Mouse (Mus musculus) layer of hippocampus, postnatal 14 days (tissue): ENCODE data around the gene Pnpla1. TPM values are rescaled to one million over a fixed set of nuclear protein-coding genes. Genes with fewer than 3 reads are reported as not detected.

Source experiments
- DNase-seq, 2 experiments: peaks; one replicate each; pipeline ENCODE4 v3.0.0; 2021 to 2022; ENCODE audit warnings: low spot score in 2 of 2, mixed read lengths in 1 of 2
- total RNA-seq, 2 experiments: library from RNA; stranded (reverse); gene quantifications; 2 replicates each; pipeline ENCODE4 v1.2.3; 2021

The Pnpla1 gene
- total RNA-seq, 2 experiments from 2014 or later, result 0.18 to 0.26 TPM

- DNase-seq, result no peak
These were observed 24.6 kb downstream of the Pnpla1 start for GRCm38 (mm10) chr17:28882810-28883209.

GRCm38 (mm10) chr17:28883941-28884516 is 25.8 kb downstream of the Pnpla1 start:
- DNase-seq, result no peak

- DNase-seq, result no peak
These were observed 27.0 kb downstream of the Pnpla1 start for GRCm38 (mm10) chr17:28885231-28885630.

GRCm38 (mm10) chr17:28886266-28886665 is 28.1 kb downstream of the Pnpla1 start:
- no peak for DNase-seq

DNA sequence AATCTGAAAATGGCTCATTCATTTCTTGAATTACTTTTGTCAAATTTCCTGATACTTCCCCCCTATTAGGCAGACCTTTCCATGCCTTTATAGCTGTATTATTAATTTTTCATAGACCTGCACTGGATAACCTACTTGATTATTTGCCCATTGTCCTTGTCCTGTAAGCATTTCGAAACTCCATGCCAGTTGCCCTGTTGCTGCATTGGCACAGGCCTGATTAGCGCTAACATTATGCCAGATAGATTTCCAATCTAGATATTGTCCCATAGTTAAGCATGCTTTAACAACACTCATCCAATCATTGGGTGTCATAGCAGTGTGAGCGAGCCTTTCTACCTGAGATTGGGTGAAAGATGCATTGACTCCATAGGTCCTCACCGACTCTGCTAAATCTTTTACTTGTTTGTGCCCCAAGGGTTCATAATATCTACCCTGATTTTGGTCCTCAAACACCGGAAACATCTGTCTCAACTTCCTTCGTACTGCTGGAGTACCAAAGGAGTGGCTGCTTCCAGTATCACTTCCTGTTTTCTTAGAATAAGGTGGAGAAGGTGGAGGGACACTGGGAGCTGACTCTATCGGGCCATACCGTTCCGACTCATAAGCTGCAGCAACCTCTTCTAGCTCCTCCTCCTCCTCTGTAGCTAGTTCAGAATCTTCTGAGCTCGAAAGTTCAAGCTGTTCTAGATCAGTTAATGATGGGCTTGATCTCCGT is 36.0 kb downstream of the Pnpla1 start:
- no peak for DNase-seq

GRCm38 (mm10) chr17:28895217-28895875 is 37.1 kb downstream of the Pnpla1 start:
- DNase-seq, result no peak

DNA sequence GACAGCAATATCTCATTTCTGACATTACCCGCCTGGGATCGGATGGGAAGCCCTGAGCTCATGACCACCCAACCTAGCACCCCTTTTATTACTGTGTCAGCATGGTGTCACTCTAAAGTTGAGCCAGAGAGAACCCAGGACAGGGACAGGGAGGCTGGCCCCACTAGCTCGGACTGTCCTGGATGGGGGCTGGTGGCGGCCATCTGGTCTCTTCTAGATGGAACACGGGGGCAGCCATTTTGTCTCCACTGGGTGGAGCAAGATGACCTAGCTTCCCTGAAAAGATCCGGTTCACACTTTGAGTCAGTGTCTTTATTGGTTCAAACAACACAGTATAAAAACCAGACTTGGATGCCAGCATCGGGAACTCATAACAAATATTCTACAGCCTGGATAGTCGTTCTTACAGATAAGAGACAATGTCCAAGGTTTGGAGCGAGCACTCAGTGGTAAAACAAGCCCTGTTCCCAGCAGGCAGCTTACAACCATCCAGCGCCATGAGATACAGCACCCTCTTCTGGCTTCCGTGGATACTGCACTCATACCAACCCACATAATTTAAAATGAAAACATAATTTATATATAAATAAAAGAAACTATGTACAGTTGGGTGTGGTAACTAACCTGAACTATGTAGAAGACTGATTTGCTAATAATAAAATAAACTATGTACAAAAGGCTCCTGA is 38.0 kb downstream of the Pnpla1 start:
- DNase-seq, result no peak

DNA sequence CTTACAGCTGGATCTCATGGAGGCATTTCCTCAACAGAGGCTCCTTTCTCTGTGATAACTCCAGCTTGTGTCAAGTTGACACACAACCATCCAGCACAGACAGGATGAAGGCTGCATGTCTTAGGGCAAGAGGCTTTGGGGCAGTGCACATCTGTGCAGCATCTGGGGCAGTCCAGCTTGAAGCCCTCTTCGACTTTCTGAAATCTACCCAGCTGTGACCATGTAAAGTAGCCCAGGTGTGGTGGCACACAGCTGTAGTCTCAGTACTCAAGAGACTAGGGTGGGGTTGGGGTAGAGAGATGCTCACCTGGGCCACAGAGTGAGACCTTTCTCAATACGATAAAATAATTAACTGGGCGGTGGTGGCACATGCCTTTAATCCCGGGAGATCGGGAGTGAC is 39.6 kb downstream of the Pnpla1 start:
- no peak for DNase-seq

DNA sequence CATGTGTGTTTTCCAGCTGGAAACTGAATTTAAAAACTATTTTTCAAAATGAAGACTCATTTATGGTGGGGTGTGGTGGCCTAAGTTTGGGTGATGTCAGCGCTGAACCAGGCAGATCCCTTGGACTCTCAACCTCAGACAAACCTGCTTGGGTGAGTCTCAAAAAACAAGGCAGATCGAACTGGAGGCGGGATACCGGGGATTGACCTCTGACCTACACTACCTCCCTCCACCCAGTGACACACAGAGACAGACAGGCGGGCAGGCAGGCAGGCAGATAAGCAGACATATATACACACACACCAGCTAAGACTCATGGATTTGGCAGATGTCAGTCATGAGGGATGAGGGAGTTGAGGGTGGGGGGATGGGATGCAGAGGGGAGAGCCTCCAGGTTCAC is 40.0 kb downstream of the Pnpla1 start:
- no peak for DNase-seq

DNA sequence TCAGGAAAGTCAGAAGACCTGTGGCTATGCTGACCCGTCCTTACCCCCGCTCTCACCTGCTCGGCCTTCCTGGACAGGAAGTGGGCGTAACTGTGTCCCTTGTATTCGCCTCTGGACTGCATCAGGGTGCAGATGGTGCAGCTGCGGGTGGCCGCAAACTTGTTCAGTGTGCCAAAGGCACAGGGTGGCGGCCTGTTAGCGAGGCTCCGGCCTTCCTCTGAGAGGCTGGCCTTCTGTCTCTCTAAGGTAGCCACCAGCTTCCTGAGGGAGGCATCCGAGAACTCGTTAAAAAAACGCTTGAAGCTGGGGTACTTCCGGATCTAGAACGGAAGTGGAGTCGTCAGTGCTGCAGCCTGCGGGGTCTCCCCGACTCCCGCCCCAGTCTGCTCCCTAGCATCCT is 41.2 kb downstream of the Pnpla1 start:
- DNase-seq, result no peak

DNA sequence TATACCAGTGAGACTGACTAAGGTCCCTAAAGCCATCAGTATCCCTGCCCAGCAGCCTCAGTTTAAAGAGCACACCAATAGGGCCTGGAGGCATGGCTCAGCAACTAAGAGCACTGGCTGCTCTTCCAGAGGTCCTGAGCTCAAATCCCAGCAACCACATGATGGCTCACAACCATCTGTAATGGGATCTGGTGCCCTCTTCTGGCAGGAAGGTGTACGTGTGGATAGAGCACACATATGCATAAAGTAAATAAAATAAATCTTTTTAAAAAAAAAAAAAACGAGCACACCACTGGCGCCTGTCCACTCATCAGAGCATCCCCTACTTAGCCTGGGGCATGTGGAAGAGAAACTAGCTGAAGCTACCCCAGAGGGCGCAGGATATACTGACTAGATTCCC is 43.3 kb downstream of the Pnpla1 start:
- no peak for DNase-seq

- DNase-seq, result peak; percentile 47 to 54
These were observed 46.5 kb downstream of the Pnpla1 start for GRCm38 (mm10) chr17:28904546-28905376.

DNA sequence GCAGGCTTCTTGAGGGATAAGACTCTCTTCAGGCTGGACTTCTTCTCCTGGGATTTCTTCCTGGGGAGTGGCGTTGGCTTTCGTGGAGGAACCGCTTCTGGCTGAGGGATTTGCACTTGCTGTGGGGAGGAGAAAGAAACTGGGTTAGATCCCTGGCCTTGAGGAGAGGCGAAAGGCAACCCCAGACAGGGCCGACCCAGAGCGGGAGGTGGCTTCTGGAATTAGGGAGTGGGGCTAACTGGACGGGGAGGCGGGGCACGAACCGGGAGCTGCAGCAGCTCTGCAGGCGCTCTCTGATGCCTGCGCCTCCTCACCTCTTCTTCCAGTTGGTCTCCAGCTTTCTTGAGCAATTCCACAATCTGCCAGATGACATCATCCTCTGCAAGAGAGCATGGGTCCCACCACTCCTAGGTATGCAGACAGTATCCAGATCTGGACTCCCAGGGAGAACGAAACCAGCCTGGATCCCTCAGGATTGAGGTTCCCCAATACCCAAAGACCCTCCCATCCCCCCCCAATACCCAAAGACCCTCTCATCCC is 47.2 kb downstream of the Pnpla1 start:
- no peak for DNase-seq

DNA sequence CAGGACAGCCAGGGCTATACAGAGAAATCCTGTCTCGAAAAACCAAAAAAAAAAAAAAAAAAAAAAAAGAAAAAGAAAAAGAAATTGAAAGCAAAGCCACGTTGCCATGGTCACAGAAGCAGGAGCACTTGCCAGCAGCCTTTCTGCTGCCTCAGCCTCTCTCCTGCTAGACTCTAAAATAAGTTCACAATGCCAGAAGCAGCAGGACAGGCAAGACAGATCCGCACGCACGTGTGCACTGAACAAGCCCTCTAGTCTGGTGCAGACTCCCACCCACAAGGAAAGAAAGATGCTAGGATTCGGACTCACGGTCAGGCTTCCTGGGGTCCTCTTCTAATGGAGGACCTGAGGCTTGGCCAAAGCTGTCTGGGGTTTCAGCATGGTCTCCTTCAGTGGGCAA is 49.7 kb downstream of the Pnpla1 start:
- peak; percentile 13 to 53 for DNase-seq

- DNase-seq, result peak; percentile 25 to 44
These were observed 51.2 kb downstream of the Pnpla1 start for GRCm38 (mm10) chr17:28909252-28909941.

- no peak for DNase-seq
These were observed 51.9 kb downstream of the Pnpla1 start for GRCm38 (mm10) chr17:28910139-28910538.

- DNase-seq, result no peak
These were observed 55.0 kb downstream of the Pnpla1 start for GRCm38 (mm10) chr17:28913200-28913599.

- DNase-seq, result no peak
These were observed 55.7 kb downstream of the Pnpla1 start for GRCm38 (mm10) chr17:28913940-28914339.

DNA sequence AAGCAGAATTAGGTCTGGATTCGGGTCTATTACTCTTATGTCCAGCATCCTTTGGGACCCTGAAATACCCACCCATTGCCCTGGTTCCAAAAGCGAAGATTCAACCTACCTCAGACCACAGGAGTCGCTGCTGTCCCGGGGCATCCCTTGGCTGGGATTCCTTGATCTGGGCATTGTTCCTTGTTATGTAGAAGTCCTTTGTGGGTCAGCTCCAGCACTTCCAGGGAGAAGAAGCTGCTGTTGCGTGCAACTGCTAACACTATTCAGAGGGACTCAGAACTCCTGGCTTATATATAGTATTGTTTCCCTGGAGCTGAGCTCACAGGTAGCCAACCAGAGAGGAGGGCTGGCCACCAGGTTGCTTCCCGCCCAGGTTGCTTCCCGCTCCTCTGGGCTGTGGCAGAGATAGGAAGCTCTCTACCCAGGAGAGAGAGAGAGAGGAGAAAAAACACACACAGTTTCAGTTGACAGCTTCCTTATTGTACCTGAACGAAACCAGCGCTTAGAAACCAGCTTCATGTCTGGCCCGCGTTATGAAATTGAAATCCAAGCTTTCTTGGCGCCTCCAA is 56.9 kb downstream of the Pnpla1 start, which contains the start of gene 4930539E08Rik:
TSS of gene 4930539E08Rik (minus strand) at position 265 of the 569 bp plus-strand sequence.
- DNase-seq, result no peak

DNA sequence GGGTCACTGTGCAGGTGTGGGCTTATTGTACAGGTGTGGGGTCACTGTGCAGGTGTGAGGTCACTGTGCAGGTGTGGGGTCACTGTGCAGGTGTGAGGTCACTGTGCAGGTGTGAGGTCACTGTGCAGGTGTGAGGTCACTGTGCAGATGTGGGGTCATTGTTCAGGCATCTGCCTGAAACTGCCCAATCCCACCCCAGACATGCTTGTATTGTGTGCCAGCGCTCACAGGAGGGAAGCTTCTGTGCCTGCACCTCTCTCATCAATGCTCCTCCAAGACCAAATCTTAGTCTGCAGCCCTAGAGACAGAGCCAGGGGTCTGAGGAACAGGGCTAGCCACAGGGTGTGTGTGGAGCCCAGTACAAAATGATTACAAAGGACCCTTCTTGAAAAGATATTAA is 58.3 kb downstream of the Pnpla1 start:
- no peak for DNase-seq
